Mouse (Mus musculus) G1E (cell line): ENCODE results near the gene Gtf2h5.
A peak's percentile ranks its signal among the peaks of the same experiment; 100 is the strongest.

Source experiments
- CTCF ChIP-seq: IDR thresholded peaks from 2 replicates; pipeline ENCODE4 v1.5.1; 2012; ENCODE audit warnings: low read depth, low read length, inconsistent platforms, mixed read lengths
- GATA1 ChIP-seq: IDR thresholded peaks from 2 replicates; pipeline ENCODE4 v1.6.1; 2012; ENCODE audit warnings: borderline replicate concordance, low read length, inconsistent platforms, mixed read lengths
- GATA2 ChIP-seq: IDR thresholded peaks from 2 replicates; pipeline ENCODE4 v1.6.1; 2012; ENCODE audit warnings: low read depth, low read length, inconsistent platforms, borderline replicate concordance
- POLR2AphosphoS5 ChIP-seq: IDR thresholded peaks from 2 replicates; pipeline ENCODE4 v1.6.1; 2012; ENCODE audit warnings: low read depth, low read length, inconsistent platforms; ENCODE audit not compliant: insufficient replicate concordance
- TAL1 ChIP-seq: conservative IDR thresholded peaks from 2 replicates; pipeline ENCODE4 v1.6.1; 2012; ENCODE audit warnings: low read depth, low read length, inconsistent platforms, mixed read lengths

DNA sequence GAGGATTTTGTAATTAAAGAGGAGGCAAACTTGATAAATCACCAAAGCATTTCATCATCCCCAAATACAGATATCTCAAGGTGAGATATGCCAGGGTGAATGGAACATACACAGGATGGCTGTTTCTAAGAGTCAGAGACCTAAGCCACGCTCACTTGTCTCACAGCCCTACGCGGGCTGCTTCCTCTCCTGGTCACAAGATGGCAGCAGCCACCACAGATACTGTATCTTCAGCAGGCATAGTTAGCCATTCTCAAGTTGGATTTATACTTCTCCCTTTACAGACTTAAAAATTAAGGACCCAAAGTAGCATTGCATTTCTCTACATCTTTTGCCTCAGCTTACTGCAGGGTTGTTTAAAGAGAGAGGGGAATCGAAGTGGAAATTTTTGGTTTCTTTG is 18.3 kb downstream of the Gtf2h5 start:
- TF ChIP-seq CTCF: peak; percentile 30
- TF ChIP-seq POLR2AphosphoS5: no peak
- no peak for TF ChIP-seq GATA1
- no peak for TF ChIP-seq TAL1
- TF ChIP-seq GATA2: no peak
